Mouse (Mus musculus) induced T-regulatory cell, adult 2 months (primary cell): ENCODE measurements at regions not wholly inside any gene's neighbourhood (a gene's known extent, or its start where the extent isn't known, plus 50 kb on each side); places are given as distances from the start of the nearest gene placed in this dataset.

Experiments used
- DNase-seq: peaks from one replicate; pipeline ENCODE4 v3.0.0-alpha.2; 2012; ENCODE audit warnings: low read depth

DNA sequence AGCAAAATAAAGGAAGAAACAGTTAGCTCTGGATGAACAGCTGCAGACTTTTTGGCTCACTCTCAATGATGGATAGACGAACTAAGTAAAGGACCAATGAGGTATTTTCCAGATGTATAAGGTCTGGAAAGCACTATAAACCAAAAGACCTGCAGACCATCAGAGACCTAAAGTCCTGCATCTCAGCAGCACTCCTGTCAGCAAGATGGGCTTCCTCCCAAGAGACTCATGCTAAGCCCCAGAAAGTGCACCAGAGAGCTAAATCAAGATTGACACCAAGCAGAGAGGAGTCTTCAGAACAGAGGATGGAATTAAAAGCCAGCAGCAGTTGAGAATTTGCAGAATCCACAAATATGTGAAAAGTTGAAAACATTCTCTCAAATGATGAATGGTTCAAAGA, 425.2 kb upstream of the Kdm8 start:
- no peak for DNase-seq

DNA sequence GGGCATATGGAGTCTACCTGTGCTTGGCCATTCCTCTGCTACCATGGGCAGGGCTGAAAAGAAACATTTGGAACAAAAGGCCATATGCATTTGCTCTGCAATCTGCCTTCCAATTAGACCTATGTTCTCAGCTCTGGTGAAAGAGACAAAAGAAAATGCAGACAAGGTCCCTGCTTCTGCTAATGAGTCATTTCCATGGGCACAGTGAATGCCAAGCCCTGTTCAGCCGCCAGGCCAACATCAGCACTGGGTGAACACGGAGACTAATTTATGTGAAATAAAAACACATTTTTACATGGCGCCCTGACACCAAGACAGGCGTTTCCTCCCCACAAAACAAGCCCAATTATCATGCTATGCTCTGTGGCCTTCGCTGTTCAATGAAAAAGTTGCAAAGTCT, 419.5 kb upstream of the Kdm8 start:
- no peak for DNase-seq

DNA sequence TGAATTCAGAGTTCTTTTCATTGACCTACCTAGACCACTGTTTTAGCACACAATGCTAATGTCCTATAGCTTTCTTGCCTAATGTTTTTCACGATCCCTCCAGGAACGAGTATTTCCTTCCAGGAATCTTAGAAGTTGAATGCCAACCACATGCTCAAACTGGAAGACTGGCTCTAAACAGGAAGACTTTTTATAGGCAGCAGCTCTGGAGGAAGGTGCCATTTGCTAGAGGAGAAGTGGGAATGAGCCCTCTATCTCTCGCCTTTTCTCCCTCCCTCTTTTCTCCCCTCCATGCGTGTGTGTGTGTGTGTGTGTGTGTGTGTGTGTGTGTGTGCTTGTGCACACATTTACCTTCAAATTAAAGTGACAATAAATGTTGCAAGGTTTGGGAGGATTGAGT, 410.7 kb upstream of the Kdm8 start:
- DNase-seq = no peak

DNA sequence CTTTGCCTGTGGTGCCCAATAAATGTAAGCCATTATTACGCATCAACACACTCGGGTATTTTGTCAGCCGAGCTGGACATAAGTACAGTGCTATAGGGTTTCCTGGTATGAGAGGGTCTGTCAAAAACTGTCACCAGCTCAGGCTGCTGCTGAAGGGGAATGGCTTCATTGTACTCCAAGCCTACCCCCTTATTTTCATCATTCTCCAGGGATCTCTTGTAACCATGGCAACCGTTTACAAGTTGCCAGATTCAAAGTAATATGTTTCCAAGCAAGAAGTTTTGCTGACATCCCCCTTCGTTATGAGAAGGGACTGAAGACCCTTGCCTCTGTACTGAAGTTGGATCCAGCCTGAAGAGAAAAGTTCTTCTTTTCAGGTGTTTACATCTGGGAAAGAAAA, 410.3 kb upstream of the Kdm8 start:
- no peak for DNase-seq

DNA sequence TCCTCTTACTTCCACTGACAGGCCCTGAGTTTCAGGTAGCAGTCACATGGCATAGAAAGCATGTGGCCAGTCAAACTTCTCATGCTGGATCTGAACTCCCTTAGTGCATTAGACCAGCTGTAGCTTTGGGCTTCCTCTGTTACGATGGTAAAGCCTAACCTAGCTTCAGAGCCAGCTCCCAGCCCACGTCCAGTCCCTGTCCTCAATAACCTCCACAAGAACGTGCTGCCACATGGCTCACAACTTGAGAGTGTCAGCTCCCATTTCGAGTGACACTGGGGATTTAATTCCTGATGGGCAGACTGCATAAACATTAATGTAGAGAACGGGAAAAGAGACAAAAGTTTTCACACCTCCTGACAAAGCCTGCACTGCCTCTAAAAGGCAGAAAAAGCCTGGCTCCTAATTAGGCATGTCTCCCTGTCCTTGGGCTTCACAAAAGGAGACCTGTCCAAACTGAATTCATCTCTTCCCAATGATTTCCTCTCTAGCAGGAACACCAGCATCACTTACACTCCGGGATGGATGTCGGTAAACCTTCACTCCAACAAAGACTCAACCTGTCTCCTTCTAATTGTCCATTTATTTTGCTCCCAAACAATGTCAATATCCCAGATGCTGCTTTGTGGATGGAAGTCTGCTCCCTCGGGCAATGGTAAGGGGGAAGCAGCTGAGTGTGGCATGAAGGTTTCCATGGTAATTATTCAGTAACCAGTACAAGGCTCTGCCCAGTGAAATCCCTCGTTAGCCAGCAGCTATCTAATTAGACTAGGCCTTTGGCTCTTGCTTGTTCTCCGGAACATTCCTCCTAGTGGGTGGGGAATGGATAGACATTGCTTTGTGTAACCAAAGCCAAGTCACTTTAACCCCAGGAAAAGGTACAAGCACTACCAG, 408.1 kb upstream of the Kdm8 start:
- DNase-seq = no peak

DNA sequence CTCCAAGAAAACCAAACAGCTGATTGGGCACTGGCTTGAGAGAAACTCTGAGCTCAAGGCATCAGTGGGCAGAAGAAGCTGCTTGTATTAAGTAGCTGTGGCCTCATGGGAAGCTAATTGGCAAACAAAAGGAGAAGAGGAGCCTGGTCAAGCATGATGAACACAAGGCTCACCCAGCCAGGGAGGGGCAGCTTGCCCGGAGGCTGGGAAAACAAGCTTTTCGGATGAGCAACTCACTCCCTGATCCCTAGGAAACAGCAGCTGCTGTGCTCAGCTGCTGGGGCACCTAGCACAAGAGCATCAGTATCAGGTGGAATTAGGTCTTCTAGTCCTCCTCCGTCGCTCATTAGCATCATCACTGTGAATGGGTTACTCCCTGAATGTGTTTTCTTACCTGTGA, 405.6 kb upstream of the Kdm8 start:
- no peak for DNase-seq

DNA sequence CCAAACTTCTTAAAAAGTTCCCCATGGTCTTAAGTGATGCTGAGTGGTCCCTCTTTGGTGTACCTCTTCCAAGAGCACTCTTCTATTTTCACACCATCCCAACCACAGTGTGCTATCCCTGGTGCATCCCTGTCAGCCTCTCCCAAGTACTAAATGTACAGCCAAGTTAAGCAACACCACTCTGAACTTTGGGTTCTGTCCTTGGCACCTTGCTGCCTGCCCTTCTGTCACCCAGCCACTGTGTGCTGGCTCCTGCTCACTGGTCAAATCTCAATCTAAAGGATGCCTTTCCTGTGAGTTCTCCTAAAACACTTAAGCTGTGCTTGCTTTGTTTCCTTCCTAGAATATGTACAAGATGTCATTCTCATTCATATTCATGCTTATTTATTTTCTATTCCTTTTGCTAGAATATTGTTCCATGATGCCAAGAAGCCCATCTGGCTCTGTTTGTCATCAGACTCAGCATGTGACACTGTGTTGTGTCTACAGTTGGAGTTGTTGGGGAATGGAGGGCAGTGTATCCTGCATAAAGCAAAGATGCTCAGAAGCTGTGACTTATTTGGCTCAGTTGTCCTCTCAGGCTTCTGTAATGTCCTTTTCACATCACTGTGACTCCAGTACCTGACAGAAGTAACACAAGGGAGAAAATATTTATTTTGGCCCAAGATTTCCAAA, 388.4 kb upstream of the Kdm8 start:
- DNase-seq = no peak

DNA sequence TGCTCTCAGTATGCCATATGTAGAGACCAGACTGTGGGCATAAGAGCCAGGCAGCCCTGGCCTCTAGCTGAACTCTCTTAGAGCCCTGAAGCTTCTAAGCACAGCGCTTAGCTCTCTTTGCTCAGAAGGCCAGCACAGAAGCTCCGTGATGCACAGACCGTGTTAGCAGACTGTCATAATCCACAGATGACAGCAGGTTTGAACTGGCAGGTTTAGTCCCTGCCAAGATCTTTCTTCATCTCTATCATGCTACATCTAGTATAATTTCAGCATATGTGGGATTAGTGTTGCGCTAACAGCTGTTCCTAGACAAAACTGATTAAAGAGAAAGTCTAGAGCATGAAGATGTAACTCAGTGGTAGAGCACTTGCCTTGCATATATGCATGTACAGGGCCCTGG, 342.0 kb upstream of the Kdm8 start:
- no peak for DNase-seq

DNA sequence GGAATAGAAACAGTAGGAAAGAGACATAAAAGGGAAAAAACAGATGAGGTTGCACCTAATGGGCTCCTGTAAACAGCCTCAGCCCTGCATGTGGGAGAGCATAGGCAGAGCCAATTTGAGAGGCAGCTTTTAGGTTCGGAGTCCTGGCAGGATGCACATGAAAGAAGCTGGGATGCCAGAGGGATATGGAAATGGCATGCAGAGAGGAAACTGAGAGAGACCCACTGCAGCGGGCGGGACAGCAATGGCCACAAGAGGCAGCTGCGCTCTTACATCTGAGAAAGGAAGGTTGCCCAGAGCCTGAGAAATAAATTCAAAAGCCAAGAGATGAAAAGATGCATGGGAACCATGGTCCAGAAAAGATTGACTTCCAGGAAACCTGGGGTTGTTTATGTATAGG, 340.5 kb upstream of the Kdm8 start:
- no peak for DNase-seq

DNA sequence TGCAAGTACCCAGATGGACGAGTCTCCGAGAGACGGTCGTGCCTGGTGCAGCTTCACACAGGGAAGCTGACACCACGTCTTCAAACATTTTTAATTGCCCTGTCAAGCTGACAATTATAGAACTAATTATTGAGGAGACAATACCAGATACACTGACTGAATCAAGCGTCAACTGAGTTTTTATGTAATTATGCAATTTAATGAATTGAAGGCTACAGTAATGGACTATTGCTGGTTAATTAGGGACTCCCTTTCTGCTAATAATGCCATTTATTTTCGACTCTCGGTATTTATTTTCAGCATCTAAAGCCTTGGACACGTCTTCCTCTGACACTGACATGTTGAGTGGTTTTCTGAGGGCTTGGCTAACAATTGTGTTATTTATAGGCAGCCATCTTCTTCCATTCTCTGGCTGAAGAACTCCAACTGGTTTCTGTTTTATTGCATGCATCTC, 331.6 kb upstream of the Kdm8 start:
- DNase-seq = no peak

DNA sequence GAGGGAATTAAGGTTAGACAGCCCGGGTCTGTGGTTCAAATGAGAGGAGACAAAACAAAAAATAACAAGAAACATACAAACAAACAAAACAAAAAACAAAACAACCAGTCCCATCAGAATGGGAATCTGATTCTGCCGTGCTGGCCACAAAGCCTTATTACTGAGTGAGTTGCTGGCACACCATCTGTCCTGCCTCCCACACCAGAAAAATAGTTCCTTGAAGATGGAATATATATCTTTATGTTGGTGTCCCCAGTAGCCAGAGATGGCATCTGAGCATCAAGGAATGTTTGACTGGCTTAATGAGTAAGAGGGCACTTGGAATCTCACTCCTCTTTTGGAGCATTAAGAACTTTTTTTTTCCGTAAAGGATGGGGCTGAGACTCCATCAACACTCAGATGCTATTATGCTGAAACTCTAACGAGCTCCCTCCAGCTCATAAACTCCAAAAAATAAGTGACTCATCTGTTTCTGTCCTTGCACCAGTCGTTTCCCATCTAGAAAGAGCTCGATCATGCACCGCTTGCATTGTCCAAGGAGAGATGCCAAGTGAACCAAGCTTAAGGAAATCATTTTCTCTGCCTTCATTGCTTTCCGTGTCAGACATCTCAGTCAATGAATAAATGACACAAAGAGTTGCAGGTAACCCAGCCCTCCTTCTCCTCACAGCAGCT, 329.0 kb upstream of the Kdm8 start:
- DNase-seq = no peak

DNA sequence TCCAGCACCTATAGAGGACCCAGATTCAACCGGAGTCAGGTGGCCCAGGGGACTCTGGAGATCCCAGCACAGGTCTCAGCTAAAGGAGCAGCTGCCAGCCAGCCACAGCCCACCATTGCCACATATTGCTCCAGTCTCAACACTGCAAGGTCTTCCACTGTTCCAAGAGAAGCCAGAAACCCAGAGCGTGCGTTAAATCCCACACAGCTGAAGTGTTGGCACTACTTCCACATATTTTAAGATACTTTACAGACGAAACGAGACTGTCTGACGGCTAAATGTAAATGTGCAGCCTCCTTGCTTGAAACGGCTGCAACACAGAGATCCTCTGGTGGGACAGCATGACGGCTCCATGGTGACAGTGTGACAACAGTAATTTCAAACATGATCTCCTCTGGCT, 327.3 kb upstream of the Kdm8 start:
- no peak for DNase-seq

DNA sequence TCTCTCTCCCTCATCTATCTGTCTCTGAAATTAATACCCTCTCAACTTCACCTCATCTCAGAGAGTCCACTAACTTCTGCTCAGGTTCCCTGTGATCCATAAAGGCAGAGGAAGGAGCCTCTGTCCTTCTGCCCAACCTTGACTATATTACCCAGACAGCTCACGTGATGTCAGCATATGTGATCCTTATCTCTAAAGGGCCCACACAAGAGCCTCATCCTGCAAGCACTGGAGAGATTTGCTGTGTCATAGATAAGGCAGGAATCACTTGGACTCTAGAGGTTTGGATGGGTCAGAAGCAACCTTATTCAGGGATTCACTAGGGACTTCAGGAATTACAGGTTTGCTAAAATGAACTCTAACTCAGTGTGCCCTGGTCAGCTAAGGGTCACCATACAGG, 315.3 kb upstream of the Kdm8 start:
- DNase-seq = no peak

DNA sequence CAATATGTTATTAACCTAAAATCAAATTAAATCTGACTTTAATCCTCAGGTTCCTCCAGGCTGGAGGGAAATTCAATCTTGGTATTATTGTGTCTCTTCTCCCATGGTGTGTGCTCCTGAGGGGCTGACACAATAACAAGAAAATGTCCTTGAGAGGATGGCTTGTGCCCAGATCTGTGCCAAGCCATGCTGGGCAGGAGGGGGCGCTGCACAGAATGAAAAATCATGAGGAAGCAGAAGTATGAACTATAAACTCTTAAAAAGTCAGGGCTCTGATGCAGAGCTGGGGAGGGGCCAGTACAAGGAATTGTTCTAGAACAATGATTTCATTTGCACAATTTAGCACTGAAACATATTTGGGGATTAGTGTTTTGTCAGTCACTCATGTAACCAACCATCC, 312.5 kb upstream of the Kdm8 start:
- peak; percentile 2 for DNase-seq

DNA sequence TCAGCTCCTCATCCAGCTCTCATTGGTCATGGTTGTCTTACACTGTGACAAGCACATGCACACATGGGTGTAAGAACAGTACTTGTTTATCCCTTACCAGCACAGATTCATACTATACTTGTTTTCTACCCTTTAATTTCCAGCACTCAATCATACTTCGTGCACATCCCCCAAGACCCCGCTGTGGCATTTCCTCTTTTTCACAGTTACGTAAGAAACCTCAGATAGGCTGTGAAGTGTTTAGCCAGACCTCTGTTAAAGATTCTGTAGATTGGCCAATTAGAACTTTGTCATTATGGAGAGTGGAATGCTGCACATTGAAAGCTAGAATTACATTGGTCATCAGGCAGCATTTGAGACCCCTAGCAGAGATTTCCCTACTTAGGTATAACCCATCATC, 305.9 kb upstream of the Kdm8 start:
- DNase-seq = no peak

DNA sequence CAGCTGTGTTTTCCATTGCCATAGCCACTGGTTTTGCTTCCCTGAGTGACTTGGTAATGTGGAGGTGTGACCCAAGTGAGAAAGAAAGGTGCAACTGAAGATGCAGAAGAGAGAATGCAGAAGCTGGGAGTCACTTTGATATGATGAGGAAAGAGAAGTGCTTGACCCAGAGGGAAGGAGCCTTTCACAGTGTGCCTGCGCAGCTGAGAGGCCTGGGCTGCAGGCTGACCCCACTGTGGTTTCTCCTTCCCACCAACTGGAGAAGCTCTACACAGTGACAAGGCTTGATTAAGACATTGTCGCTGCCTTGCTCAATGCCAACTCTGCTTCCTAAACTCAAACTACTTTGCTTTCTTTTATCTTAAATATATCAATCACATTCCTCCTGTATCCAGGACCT, 305.3 kb upstream of the Kdm8 start:
- DNase-seq = no peak

DNA sequence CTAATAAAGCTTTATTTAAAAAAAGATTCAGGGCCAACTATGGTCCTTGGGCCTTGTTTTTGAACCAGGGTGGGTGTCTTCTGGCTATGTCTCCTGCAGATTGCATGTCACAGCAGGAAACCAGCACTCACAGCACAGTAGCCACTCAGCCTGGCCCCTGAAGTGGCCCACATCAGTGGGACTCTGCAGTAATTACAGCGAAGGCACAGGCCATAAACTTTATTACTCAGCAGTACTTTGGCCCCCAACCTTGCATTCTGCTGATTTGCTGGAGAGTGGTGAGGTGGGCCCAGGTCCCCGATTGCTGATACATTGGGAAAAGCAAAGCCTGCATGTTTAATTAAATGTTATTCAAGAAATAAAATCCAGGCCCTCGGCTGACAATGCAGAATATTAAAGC, 303.6 kb upstream of the Kdm8 start:
- DNase-seq = no peak

DNA sequence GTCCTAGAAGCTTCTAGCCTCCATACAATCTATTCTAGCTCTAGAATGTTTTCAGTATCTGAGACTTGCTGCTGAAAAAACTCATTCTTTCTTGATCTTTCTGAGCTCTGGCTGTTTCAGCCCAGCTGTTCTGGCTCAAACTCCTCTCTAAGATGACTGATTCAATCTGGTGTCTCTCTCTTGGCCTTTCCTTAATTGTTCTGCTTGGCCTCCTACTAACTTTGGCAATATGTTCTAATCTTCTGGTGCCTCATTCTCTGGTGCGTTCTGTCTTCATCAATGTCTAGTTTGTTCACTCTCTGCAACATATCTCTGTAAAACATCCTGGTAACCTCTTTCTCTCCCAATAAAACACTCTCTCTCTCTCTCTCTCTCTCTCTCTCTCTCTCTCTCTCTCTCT, 302.6 kb upstream of the Kdm8 start:
- no peak for DNase-seq

DNA sequence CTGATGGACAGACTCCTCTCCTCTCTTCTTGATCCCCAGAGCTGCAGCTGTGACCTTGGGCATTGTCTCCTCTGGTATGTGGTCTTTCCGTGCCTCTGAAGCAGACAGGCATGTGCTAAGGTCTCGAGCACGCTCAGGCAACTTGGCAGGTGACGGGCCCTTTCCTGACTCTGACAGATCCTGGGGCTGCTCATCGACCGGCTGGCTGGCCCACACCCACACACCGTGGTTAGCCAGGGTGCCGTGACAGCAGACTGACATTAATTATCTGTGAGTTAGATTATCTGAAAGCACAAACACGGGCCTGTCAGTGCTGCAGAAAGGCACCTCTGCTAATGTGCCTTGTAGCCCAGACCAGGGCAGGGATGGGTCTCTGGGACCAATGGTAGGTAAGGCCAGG, 298.5 kb upstream of the Kdm8 start:
- no peak for DNase-seq

DNA sequence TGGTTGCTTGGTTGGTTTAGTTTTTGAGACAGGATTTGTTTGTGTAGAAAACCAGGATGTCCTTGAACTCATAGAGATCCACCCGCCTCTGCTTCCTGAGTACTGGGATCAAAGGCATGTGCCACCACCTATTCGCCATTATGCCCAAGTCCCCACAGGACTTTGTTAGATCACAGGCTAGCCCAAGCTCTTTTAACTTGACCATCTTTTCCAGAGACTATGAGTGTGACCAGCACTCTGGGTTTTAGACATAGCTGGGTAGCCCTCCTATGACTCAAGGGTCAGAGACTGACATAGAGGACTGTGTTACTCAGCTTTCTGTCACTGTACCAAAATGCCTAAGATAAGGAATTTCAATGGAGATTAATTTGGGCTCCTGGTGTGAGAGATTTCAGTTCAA, 295.3 kb upstream of the Kdm8 start:
- DNase-seq = no peak

DNA sequence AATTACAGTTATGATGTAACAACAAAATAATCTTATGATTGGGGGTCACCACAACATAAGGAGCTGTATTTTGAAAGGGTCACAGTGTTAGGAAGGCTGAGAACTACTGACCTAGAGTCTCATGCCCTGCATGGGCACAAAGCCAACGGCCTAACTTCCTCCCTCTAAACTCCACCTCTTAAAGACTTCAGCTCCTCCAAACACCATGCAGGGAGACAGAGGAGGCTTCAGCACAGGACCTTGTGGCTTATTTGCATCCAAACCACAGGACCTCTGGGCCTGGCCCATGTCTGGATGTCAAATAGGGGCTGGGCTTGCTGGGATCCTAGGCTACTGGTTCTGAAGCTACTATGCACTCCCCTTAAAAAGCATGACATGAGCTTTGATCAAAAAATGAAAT, 294.7 kb upstream of the Kdm8 start:
- no peak for DNase-seq

DNA sequence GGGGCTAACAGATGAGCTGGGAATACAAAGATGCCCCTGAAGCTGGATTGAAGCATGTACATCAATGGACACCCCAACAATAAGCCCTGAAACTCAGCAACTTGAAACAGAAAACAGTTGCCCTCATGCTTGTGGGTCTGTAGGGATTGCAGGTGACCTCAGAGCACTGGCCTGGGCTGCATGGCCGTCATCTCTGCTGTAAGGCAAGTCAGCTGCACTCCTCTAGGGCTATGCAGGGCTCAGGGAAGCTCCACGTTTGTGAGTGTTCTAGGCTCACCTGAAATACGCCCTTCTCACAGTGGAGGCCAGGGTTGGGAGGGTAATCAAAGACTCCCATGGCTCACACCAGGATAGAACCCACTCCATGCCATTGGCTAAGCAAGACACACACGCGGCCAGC, 292.2 kb upstream of the Kdm8 start:
- no peak for DNase-seq

DNA sequence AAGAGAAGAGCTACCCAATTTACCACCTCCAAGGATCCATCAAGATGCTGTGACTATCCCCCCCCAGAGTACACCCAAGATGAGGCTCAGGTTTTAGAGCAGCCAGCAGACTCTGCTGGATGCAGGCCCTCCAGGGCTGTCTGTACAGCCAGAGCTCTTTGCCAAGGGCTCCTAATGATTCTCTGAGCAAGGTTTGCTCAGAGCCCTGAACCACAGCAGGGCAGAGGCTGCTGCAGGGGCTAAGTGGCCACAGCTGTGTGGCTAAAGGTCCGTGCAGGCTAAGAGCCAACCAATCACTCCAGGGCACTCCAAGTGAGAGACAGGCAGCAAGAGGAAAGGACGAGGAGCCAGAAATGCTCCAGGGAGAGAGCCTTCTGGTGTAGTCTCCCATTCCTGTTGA, 289.2 kb upstream of the Kdm8 start:
- DNase-seq = no peak
